Mouse (Mus musculus): ENCODE results near the gene Ccdc92. TPM values are rescaled to one million over a fixed set of nuclear protein-coding genes. Genes with fewer than 3 reads are reported as not detected.

Ccdc92 gene
- polyA plus RNA-seq, 1 experiment from 2014 or later = 4.8 TPM

Other genes with a start within 250 kb of the Ccdc92 start
- 50.4 and 53.0 TPM in 2 replicates for gene Atp6v0a2, start 233.8 kb downstream of the Ccdc92 start, polyA plus RNA-seq (2015; fragmentation: Nextera tagmentation; extraction: Ambion mirVana)
- 0.03 and 0.04 TPM in 2 replicates for gene Dnah10, start 137.3 kb downstream of the Ccdc92 start, polyA plus RNA-seq (2015; fragmentation: Nextera tagmentation; extraction: Ambion mirVana)
- gene Zfp664, start 267 bp upstream of the Ccdc92 start, polyA plus RNA-seq (2015; fragmentation: Nextera tagmentation; extraction: Ambion mirVana) = 62.8 and 68.2 TPM in 2 replicates
- 0.51 and 0.61 TPM in 2 replicates for gene Rflna, start 140.8 kb upstream of the Ccdc92 start, polyA plus RNA-seq (2015; fragmentation: Nextera tagmentation; extraction: Ambion mirVana)

Data from thymus, postnatal 0 days (tissue).